In genomic region chr10:23922468-23922867, GRCm38 (mm10) we compare ENCODE assay signal across 36 mouse cellular contexts. TPM values are rescaled to one million over a fixed set of nuclear protein-coding genes. Genes with fewer than 3 reads are reported as not detected.
A peak's percentile ranks its signal among the peaks of the same experiment; 100 is the strongest.
DNase-seq lines count a peak whose midpoint lies in the region; ATAC-seq lines count a peak whose summit lies in the region.
"Had no signal": no experiment of that assay in that cellular context is flagged by ENCODE, and none has a peak within 500 bp of the region (broad histone marks: within the 10 kb centered on the region; RNA-seq: fewer than 3 reads in every experiment).

No protein-coding gene starts in this region.

- no peaks in the 10 kb centered on the region for H3K27me3 ChIP-seq in liver, embryonic 11.5 days (replicated peaks; ENCODE audit: control insufficient read depth, insufficient read depth, low read length)
- no peaks in the 10 kb centered on the region for H3K27me3 ChIP-seq in liver, embryonic 13.5 days
- no peaks in the 10 kb centered on the region for H3K27me3 ChIP-seq in liver, embryonic 16.5 days (ENCODE audit: control insufficient read depth, insufficient read depth, low read depth, low read length)
- no peaks in the 10 kb centered on the region for H3K27me3 ChIP-seq in forebrain, embryonic 10.5 days (ENCODE audit: poor library complexity, severe bottlenecking)
- H3K27me3 ChIP-seq: CH12.LX; embryonic facial prominence, embryonic 12.5 days; embryonic facial prominence, embryonic 15.5 days; forebrain, embryonic 13.5 days; hindbrain, embryonic 12.5 days had no signal

- intact Hi-C loops in left cerebral cortex, postnatal 10 days (cut with DNase I) = no loop called here

- H3K4me3 ChIP-seq in liver, embryonic 11.5 days (ENCODE audit: low read depth, low read length) = no peak overlapping the region
- no peak overlapping the region for H3K4me3 ChIP-seq in liver, embryonic 13.5 days (replicated peaks)
- no peak overlapping the region for H3K4me3 ChIP-seq in liver, embryonic 16.5 days (ENCODE audit: low read depth, low read length)
- H3K4me3 ChIP-seq in forebrain, embryonic 10.5 days = no peak overlapping the region
- H3K4me3 ChIP-seq: embryonic facial prominence, embryonic 12.5 days; embryonic facial prominence, embryonic 15.5 days; erythroblast, embryonic 14.5 days; forebrain, embryonic 13.5 days; hindbrain, embryonic 12.5 days had no signal

- no peak overlapping the region for H3K4me2 ChIP-seq in liver, embryonic 11.5 days
- no peak overlapping the region for H3K4me2 ChIP-seq in liver, embryonic 13.5 days
- H3K4me2 ChIP-seq in liver, embryonic 16.5 days (ENCODE audit: low read depth, low read length) = no peak overlapping the region
- H3K4me2 ChIP-seq: embryonic facial prominence, embryonic 12.5 days; embryonic facial prominence, embryonic 15.5 days; forebrain, embryonic 13.5 days; heart, embryonic 11.5 days; hindbrain, embryonic 12.5 days had no signal

- H3K36me3 ChIP-seq in liver, embryonic 11.5 days (ENCODE audit: control insufficient read depth, insufficient read depth, low read length) = no peaks in the 10 kb centered on the region
- no peaks in the 10 kb centered on the region for H3K36me3 ChIP-seq in liver, embryonic 13.5 days
- no peaks in the 10 kb centered on the region for H3K36me3 ChIP-seq in liver, embryonic 16.5 days (ENCODE audit: control insufficient read depth, insufficient read depth)
- H3K36me3 ChIP-seq in forebrain, embryonic 10.5 days (replicated peaks) = no peaks in the 10 kb centered on the region
- H3K36me3 ChIP-seq: embryonic facial prominence, embryonic 12.5 days; embryonic facial prominence, embryonic 15.5 days; G1E; hindbrain, embryonic 12.5 days had no signal

- H3K9ac ChIP-seq in liver, embryonic 11.5 days (ENCODE audit: low read depth, low read length) = no peak overlapping the region
- H3K9ac ChIP-seq in liver, embryonic 13.5 days = no peak overlapping the region
- H3K9ac ChIP-seq in liver, embryonic 16.5 days (ENCODE audit: low read depth, low read length) = no peak overlapping the region
- H3K9ac ChIP-seq: embryonic facial prominence, embryonic 12.5 days; embryonic facial prominence, embryonic 15.5 days; forebrain, embryonic 13.5 days; hindbrain, embryonic 12.5 days had no signal

- H3K4me1 ChIP-seq in liver, embryonic 11.5 days (replicated peaks; ENCODE audit: control insufficient read depth, insufficient read depth, low read length) = no peaks in the 10 kb centered on the region
- peaks cover 3% of the 10 kb centered on the region; the same call in 1 of the 2 replicates for H3K4me1 ChIP-seq in liver, embryonic 13.5 days (replicated peaks)
- H3K4me1 ChIP-seq in liver, embryonic 16.5 days (ENCODE audit: control insufficient read depth, low read depth, low read length) = no peaks in the 10 kb centered on the region
- H3K4me1 ChIP-seq in forebrain, embryonic 10.5 days = no peaks in the 10 kb centered on the region
- H3K4me1 ChIP-seq: embryonic facial prominence, embryonic 12.5 days; embryonic facial prominence, embryonic 15.5 days; forebrain, embryonic 13.5 days; hindbrain, embryonic 12.5 days had no signal

- peak; percentile 13 for DNase-seq in liver
- no peak for DNase-seq in liver, embryonic 11.5 days (ENCODE audit: low spot score)
- no peak for DNase-seq in liver, embryonic 13.5 days
- DNase-seq in forebrain, embryonic 10.5 days (ENCODE audit: extremely low spot score, low spot score) = no peak
- DNase-seq in left cerebral cortex, postnatal 10 days (ENCODE audit: extremely low spot score in 1 of 2, low spot score in 2 of 2) = no peak
- DNase-seq: adrenal gland, adult 2 months; adrenal gland, postnatal 14 days; B cell, adult 2 months; cerebellum, adult 11 months; cerebellum, adult 2 months; cerebellum, adult 9-11 months; cerebellum, postnatal 25 days; gastrocnemius, postnatal 10 days; gastrocnemius, postnatal 36 days had no signal

- 57% methylated on average over 3 of the region's 3 CpGs for WGBS in liver, embryonic 11.5 days
- WGBS in liver, embryonic 13.5 days (ENCODE audit: insufficient replicate concordance) = 47% methylated on average over 3 of the region's 3 CpGs
- 51% methylated on average over 3 of the region's 3 CpGs for WGBS in liver, embryonic 16.5 days (ENCODE audit: insufficient replicate concordance)
- 69% methylated on average over 3 of the region's 3 CpGs for WGBS in forebrain, embryonic 10.5 days

- no peak; the same call in 1 of the 2 replicates for ATAC-seq in liver, embryonic 11.5 days (replicated peaks; ENCODE audit: low FRiP score)
- peak; percentile 74 for ATAC-seq in liver, embryonic 13.5 days (ENCODE audit: low read depth)
- peak; percentile 79 for ATAC-seq in liver, embryonic 16.5 days (ENCODE audit: low read depth)
- ATAC-seq in inflammation-experienced regulatory T-cells, adult 6 months = no peak
- ATAC-seq: forebrain, embryonic 13.5 days; forebrain, embryonic 16.5 days; hindbrain, embryonic 16.5 days; Patski had no signal

- no peaks in the 10 kb centered on the region for H3K9me3 ChIP-seq in liver, embryonic 11.5 days (ENCODE audit: control insufficient read depth, low read length)
- no peaks in the 10 kb centered on the region for H3K9me3 ChIP-seq in liver, embryonic 13.5 days (replicated peaks)
- H3K9me3 ChIP-seq in liver, embryonic 16.5 days (replicated peaks; ENCODE audit: control insufficient read depth, low read length) = no peaks in the 10 kb centered on the region
- no peaks in the 10 kb centered on the region for H3K9me3 ChIP-seq in forebrain, embryonic 10.5 days
- H3K9me3 ChIP-seq: embryonic facial prominence, embryonic 12.5 days; embryonic facial prominence, embryonic 15.5 days; forebrain, embryonic 13.5 days; G1E; hindbrain, embryonic 12.5 days had no signal

- no peak overlapping the region for H3K27ac ChIP-seq in liver, embryonic 11.5 days (ENCODE audit: low read depth, low read length)
- H3K27ac ChIP-seq in liver, embryonic 13.5 days = no peak overlapping the region
- no peak overlapping the region for H3K27ac ChIP-seq in liver, embryonic 16.5 days (ENCODE audit: low read length)
- H3K27ac ChIP-seq in forebrain, embryonic 10.5 days = no peak overlapping the region
- H3K27ac ChIP-seq: embryonic facial prominence, embryonic 12.5 days; embryonic facial prominence, embryonic 15.5 days; forebrain, embryonic 13.5 days; hindbrain, embryonic 12.5 days had no signal

RNA-seq across cellular contexts. Expression of gene Taar1, which starts 2.3 kb away (rescaled TPM):
- not detected in 2 replicates for polyA plus RNA-seq in liver, embryonic 11.5 days (2014; fragmentation: Nextera tagmentation; extraction: Ambion mirVana)
- polyA plus RNA-seq in liver, embryonic 13.5 days (2015; fragmentation: Nextera tagmentation; extraction: Ambion mirVana) = not detected in 2 replicates
- not detected in 2 replicates for polyA plus RNA-seq in liver, embryonic 16.5 days (2015; fragmentation: Nextera tagmentation; extraction: Ambion mirVana)
- not detected in 2 replicates for polyA plus RNA-seq in forebrain, embryonic 10.5 days (2016; fragmentation: Nextera tagmentation; extraction: Ambion mirVana)
- polyA plus RNA-seq in inflammation-experienced regulatory T-cells, adult 6 months (2017; shearing (Covaris generic)) = not detected
- not detected for total RNA-seq in left cerebral cortex, postnatal 10 days (2021)
- total RNA-seq: adrenal gland, adult 2 months; adrenal gland, postnatal 14 days; adrenal gland, postnatal 4 days; CH12.LX; common myeloid progenitor, adult 5-6 weeks; G1E; gastrocnemius, adult 18-20 months; gastrocnemius, postnatal 10 days; gastrocnemius, postnatal 36 days; granulocyte monocyte progenitor cell, adult 5-6 weeks; heart, adult 8-10 months; heart, postnatal 25 days; hematopoietic stem cell, adult 5-6 weeks had no signal
- polyA plus RNA-seq: adrenal gland, adult 2 months; cerebellum, adult 2 months; embryonic facial prominence, embryonic 12.5 days; embryonic facial prominence, embryonic 15.5 days; erythroblast, embryonic 14.5 days; forebrain, embryonic 13.5 days; forebrain, embryonic 16.5 days; G1E; heart, embryonic 11.5 days; heart, embryonic 14.5 days; heart, postnatal 0 days; hindbrain, embryonic 12.5 days; hindbrain, embryonic 16.5 days; Patski had no signal

RNA-seq across cellular contexts. Expression of gene Taar2, which starts 15.9 kb away (rescaled TPM):
- polyA plus RNA-seq in liver, embryonic 11.5 days (2014; fragmentation: Nextera tagmentation; extraction: Ambion mirVana) = not detected in 2 replicates
- polyA plus RNA-seq in liver, embryonic 13.5 days (2015; fragmentation: Nextera tagmentation; extraction: Ambion mirVana) = not detected in 2 replicates
- polyA plus RNA-seq in liver, embryonic 16.5 days (2015; fragmentation: Nextera tagmentation; extraction: Ambion mirVana) = not detected in 2 replicates
- polyA plus RNA-seq in forebrain, embryonic 10.5 days (2016; fragmentation: Nextera tagmentation; extraction: Ambion mirVana) = not detected in 2 replicates
- not detected for polyA plus RNA-seq in inflammation-experienced regulatory T-cells, adult 6 months (2017; shearing (Covaris generic))
- total RNA-seq in left cerebral cortex, postnatal 10 days (2021) = not detected
- total RNA-seq: adrenal gland, adult 2 months; adrenal gland, postnatal 14 days; adrenal gland, postnatal 4 days; CH12.LX; common myeloid progenitor, adult 5-6 weeks; G1E; gastrocnemius, adult 18-20 months; gastrocnemius, postnatal 10 days; gastrocnemius, postnatal 36 days; granulocyte monocyte progenitor cell, adult 5-6 weeks; heart, adult 8-10 months; heart, postnatal 25 days; hematopoietic stem cell, adult 5-6 weeks had no signal
- polyA plus RNA-seq: adrenal gland, adult 2 months; cerebellum, adult 2 months; embryonic facial prominence, embryonic 12.5 days; erythroblast, embryonic 14.5 days; forebrain, embryonic 13.5 days; forebrain, embryonic 16.5 days; G1E; heart, embryonic 11.5 days; heart, embryonic 14.5 days; heart, postnatal 0 days; hindbrain, embryonic 12.5 days; hindbrain, embryonic 16.5 days; Patski had no signal

RNA-seq across cellular contexts. Expression of gene Taar3, which starts 26.9 kb away (rescaled TPM):
- not detected in 2 replicates for polyA plus RNA-seq in liver, embryonic 11.5 days (2014; fragmentation: Nextera tagmentation; extraction: Ambion mirVana)
- polyA plus RNA-seq in liver, embryonic 13.5 days (2015; fragmentation: Nextera tagmentation; extraction: Ambion mirVana) = not detected in 2 replicates
- polyA plus RNA-seq in liver, embryonic 16.5 days (2015; fragmentation: Nextera tagmentation; extraction: Ambion mirVana) = not detected in 2 replicates
- not detected in 2 replicates for polyA plus RNA-seq in forebrain, embryonic 10.5 days (2016; fragmentation: Nextera tagmentation; extraction: Ambion mirVana)
- not detected for polyA plus RNA-seq in inflammation-experienced regulatory T-cells, adult 6 months (2017; shearing (Covaris generic))
- under 1 TPM in 1 of 2 experiments, not detected in 1; 0.34 TPM for total RNA-seq in left cerebral cortex, postnatal 10 days (2021)
- total RNA-seq: adrenal gland, adult 2 months; adrenal gland, postnatal 14 days; adrenal gland, postnatal 4 days; CH12.LX; common myeloid progenitor, adult 5-6 weeks; gastrocnemius, adult 18-20 months; gastrocnemius, postnatal 10 days; gastrocnemius, postnatal 36 days; granulocyte monocyte progenitor cell, adult 5-6 weeks; heart, adult 8-10 months; heart, postnatal 25 days; hematopoietic stem cell, adult 5-6 weeks had no signal
- polyA plus RNA-seq: adrenal gland, adult 2 months; cerebellum, adult 2 months; embryonic facial prominence, embryonic 12.5 days; embryonic facial prominence, embryonic 15.5 days; erythroblast, embryonic 14.5 days; forebrain, embryonic 13.5 days; forebrain, embryonic 16.5 days; G1E; heart, embryonic 11.5 days; heart, embryonic 14.5 days; heart, postnatal 0 days; hindbrain, embryonic 12.5 days; hindbrain, embryonic 16.5 days; Patski had no signal

RNA-seq across cellular contexts. Expression of gene Vnn1, which starts 28.0 kb away (rescaled TPM):
- 1.3 and 1.4 TPM in 2 replicates for polyA plus RNA-seq in liver, embryonic 11.5 days (2014; fragmentation: Nextera tagmentation; extraction: Ambion mirVana)
- polyA plus RNA-seq in liver, embryonic 13.5 days (2015; fragmentation: Nextera tagmentation; extraction: Ambion mirVana) = 0.92 and 1.1 TPM in 2 replicates
- polyA plus RNA-seq in liver, embryonic 16.5 days (2015; fragmentation: Nextera tagmentation; extraction: Ambion mirVana) = 2.2 and 2.8 TPM in 2 replicates
- 1.2 and 1.9 TPM in 2 replicates for polyA plus RNA-seq in forebrain, embryonic 10.5 days (2016; fragmentation: Nextera tagmentation; extraction: Ambion mirVana)
- not detected for polyA plus RNA-seq in inflammation-experienced regulatory T-cells, adult 6 months (2017; shearing (Covaris generic))
- under 1 TPM; 0.36 to 0.69 TPM for total RNA-seq in left cerebral cortex, postnatal 10 days (2021)
- total RNA-seq: CH12.LX; common myeloid progenitor, adult 5-6 weeks; G1E; granulocyte monocyte progenitor cell, adult 5-6 weeks had no signal
- polyA plus RNA-seq: erythroblast, embryonic 14.5 days; forebrain, embryonic 13.5 days; G1E had no signal

RNA-seq across cellular contexts. Expression of gene Taar4, which starts 37.8 kb away (rescaled TPM):
- polyA plus RNA-seq in liver, embryonic 11.5 days (2014; fragmentation: Nextera tagmentation; extraction: Ambion mirVana) = not detected in 2 replicates
- polyA plus RNA-seq in liver, embryonic 13.5 days (2015; fragmentation: Nextera tagmentation; extraction: Ambion mirVana) = not detected in 2 replicates
- polyA plus RNA-seq in liver, embryonic 16.5 days (2015; fragmentation: Nextera tagmentation; extraction: Ambion mirVana) = not detected in 2 replicates
- polyA plus RNA-seq in forebrain, embryonic 10.5 days (2016; fragmentation: Nextera tagmentation; extraction: Ambion mirVana) = not detected in 2 replicates
- polyA plus RNA-seq in inflammation-experienced regulatory T-cells, adult 6 months (2017; shearing (Covaris generic)) = not detected
- total RNA-seq in left cerebral cortex, postnatal 10 days (2021) = not detected
- total RNA-seq: adrenal gland, adult 2 months; adrenal gland, postnatal 14 days; adrenal gland, postnatal 4 days; CH12.LX; common myeloid progenitor, adult 5-6 weeks; G1E; gastrocnemius, adult 18-20 months; gastrocnemius, postnatal 10 days; gastrocnemius, postnatal 36 days; granulocyte monocyte progenitor cell, adult 5-6 weeks; heart, adult 8-10 months; heart, postnatal 25 days; hematopoietic stem cell, adult 5-6 weeks had no signal
- polyA plus RNA-seq: adrenal gland, adult 2 months; cerebellum, adult 2 months; embryonic facial prominence, embryonic 12.5 days; embryonic facial prominence, embryonic 15.5 days; erythroblast, embryonic 14.5 days; forebrain, embryonic 13.5 days; forebrain, embryonic 16.5 days; G1E; heart, embryonic 11.5 days; heart, embryonic 14.5 days; heart, postnatal 0 days; hindbrain, embryonic 12.5 days; hindbrain, embryonic 16.5 days; Patski had no signal

Comparison
In these comparisons a context has a peak if more than half of its experiments do, and no peak if none do; other contexts are left out.
1. ATAC-seq: peak in liver, embryonic 13.5 days (single experiment) and liver, embryonic 16.5 days (single experiment); none in liver, embryonic 11.5 days (single experiment) and inflammation-experienced regulatory T-cells, adult 6 months (single experiment).